Mouse (Mus musculus): Measurements from ENCODE around the gene Gm16181.

The Gm16181 gene

DNA sequence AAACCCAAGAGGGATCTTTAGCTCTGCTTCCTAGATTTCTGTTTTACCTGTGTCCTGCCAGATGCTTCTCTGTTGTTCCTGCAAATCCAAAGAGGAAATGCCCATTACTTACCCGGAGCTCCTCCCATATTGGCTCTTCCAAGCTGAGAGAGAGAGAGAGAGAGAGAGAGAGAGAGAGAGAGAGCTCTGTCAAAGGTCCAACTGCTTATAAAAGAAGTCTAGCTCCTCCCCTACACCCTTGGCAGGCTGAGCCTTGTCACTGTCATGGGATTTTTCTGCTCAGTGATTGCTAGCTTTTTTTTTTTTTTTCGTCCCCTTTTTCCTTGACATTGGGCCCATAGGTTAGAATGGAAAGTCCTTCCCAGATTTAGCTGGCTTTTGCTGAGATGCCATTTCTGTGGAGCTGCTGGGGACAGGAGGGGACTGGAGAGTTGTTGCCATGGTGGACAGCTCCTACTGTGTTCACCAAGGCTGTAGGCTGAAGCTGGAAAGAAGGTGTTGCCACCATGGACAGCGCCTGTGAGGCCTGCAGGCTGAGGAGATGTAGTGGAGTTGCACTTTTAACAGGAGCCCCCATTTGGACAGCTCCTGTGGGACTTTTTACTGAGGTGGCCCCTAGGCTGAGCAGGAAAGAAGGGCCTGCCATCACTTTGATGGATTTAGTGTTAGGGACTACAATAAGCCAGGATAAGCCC lies 49.2 kb downstream of the Gm16181 start:
- peak in 1 of 2 experiments; percentile 72 for DNase-seq (ENCODE audit: low spot score in 2 of 2)

DNA sequence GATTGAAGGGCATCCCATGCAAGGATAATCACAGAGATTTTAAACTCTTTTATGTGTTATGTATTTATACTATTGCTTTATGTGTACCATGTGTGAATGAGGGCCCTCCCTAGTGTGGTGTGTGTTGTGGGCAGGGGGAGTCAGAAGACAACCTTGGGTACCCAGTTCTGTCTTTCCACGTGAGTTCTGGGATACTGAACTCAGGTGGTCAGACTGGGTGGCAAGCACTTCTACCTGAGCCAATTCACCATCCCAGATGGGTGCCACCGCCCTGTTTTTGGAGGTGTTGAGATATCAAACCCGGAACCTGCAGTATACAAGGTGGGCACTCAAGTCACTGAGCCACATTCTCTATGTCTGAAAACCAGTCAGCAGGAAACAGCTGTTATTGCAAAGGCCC lies 51.6 kb downstream of the Gm16181 start:
- DNase-seq (ENCODE audit: low spot score in 2 of 2): no peak

Data from spleen, postnatal 10 days (tissue).